Mouse (Mus musculus) midbrain, postnatal 0 days (tissue): ENCODE data around the gene Gps2. TPM values are rescaled to one million over a fixed set of nuclear protein-coding genes. Genes with fewer than 3 reads are reported as not detected.

Source experiments
- ATAC-seq: fragments of 200-750 bp; cut with Nextera tagmentation; 2 replicates; pipeline ENCODE4 v1.8.0; 2017; ENCODE audit warnings: moderate number of reproducible peaks, mild to moderate bottlenecking, moderate TSS enrichment, moderate library complexity; ENCODE audit not compliant: low FRiP score
- DNase-seq: peaks from one replicate; pipeline ENCODE4 v3.0.0-alpha.2; 2015; ENCODE audit warnings: low spot score
- H3K27ac ChIP-seq: fragments of 300-500 bp; sonication (generic); 2 replicates; pipeline ENCODE4 v1.5.1; 2014; ENCODE audit warnings: low read depth, mild to moderate bottlenecking, low read length, mixed read lengths
- H3K27me3 ChIP-seq: fragments of 300-500 bp; sonication (generic); 2 replicates; pipeline ENCODE4 v1.6.1; 2014; ENCODE audit warnings: low read length, control low read depth, mixed read lengths; ENCODE audit not compliant: insufficient read depth
- H3K36me3 ChIP-seq: fragments of 300-500 bp; sonication (generic); 2 replicates; pipeline ENCODE4 v1.6.1; 2014; ENCODE audit warnings: low read length, control low read depth, mixed read lengths; ENCODE audit not compliant: insufficient read depth
- H3K4me1 ChIP-seq: fragments of 300-500 bp; sonication (generic); 2 replicates; pipeline ENCODE4 v1.6.1; 2014; ENCODE audit warnings: mild to moderate bottlenecking, control low read depth, antibody characterized with exemption, low read length, mixed read lengths; ENCODE audit not compliant: insufficient read depth
- H3K4me2 ChIP-seq: fragments of 300-500 bp; sonication (generic); 2 replicates; pipeline ENCODE4 v1.6.1; 2014; ENCODE audit warnings: low read depth, mild to moderate bottlenecking, low read length, mixed read lengths; ENCODE audit not compliant: poor library complexity, severe bottlenecking
- H3K4me3 ChIP-seq: fragments of 300-500 bp; sonication (generic); 2 replicates; pipeline ENCODE4 v1.5.1; 2014; ENCODE audit warnings: low read depth, mild to moderate bottlenecking, low read length, moderate library complexity
- H3K9ac ChIP-seq: fragments of 300-500 bp; sonication (generic); replicated peaks from 2 replicates; pipeline ENCODE4 v1.6.1; 2014; ENCODE audit warnings: mild to moderate bottlenecking, low read length, moderate library complexity, mixed read lengths; ENCODE audit not compliant: poor library complexity, severe bottlenecking
- H3K9me3 ChIP-seq: fragments of 300-500 bp; sonication (generic); 2 replicates; pipeline ENCODE4 v1.6.1; 2016; ENCODE audit warnings: low read length, control low read depth
- CTCF ChIP-seq: IDR thresholded peaks from 2 replicates; pipeline ENCODE4 v1.5.1; 2016; ENCODE audit warnings: antibody characterized with exemption, mild to moderate bottlenecking
- WGBS: fragments of 180-500 bp; shearing (Covaris S2); extraction: QIAGEN DNeasy Blood & Tissue Kit; methylation state at CpG from one replicate; pipeline ENCODE4 v1.1.7; 2014; 5-methylcytosine and 5-hydroxymethylcytosine counted together
- polyA plus RNA-seq: library from polyadenylated mRNA; unstranded; fragments of >200 nt; fragmentation: Nextera tagmentation; extraction: Ambion mirVana; gene quantifications from 2 replicates; pipeline ENCODE4 v1.2.1, GENCODE M21; 2015
- total RNA-seq: library from RNA; depleted of rRNA; stranded (reverse); fragments of >200 nt; gene quantifications from 2 replicates; pipeline ENCODE4 v1.2.3, GENCODE M21; 2014

The Gps2 gene
- total and polyA plus RNA-seq, 2 experiments from 2014 or later, result 47.6 to 60.3 TPM

GRCm38 (mm10) chr11:69935137-69935879 lies 21.6 kb downstream of the Gps2 start, which contains the start of gene Ybx2:
Ybx2 (plus strand) TSS chr11:69935796.
- Histone ChIP-seq H3K9ac (peak within 1 kb of the TSS; percentile 67), H3K9me3 (no peaks in the 10 kb centered on the region), H3K4me3 (peak within 1 kb of the TSS; percentile 54), H3K27ac (no peak within 1 kb of the TSS), H3K27me3 (peaks cover 3% of the 10 kb centered on the region; the same call in 1 of the 2 replicates), H3K4me1 (no peaks in the 10 kb centered on the region), H3K36me3 (no peaks in the 10 kb centered on the region), H3K4me2 (peak within 1 kb of the TSS; percentile 99)
- peak; percentile 93 for ATAC-seq
- WGBS, result 2% methylated on average over 38 of the region's 62 CpGs
- peak; percentile 34; the same call in 1 of the 2 replicates for TF ChIP-seq CTCF
- peak; percentile 94 for DNase-seq

- Histone ChIP-seq H3K4me1 (no peaks in the 10 kb centered on the region), H3K36me3 (no peaks in the 10 kb centered on the region), H3K27ac (no peak overlapping the region), H3K9ac (peak overlapping the region; percentile 67), H3K27me3 (peaks cover 3% of the 10 kb centered on the region; the same call in 1 of the 2 replicates), H3K9me3 (no peaks in the 10 kb centered on the region), H3K4me2 (peak overlapping the region; percentile 99), H3K4me3 (peak overlapping the region; percentile 54)
- no peak for TF ChIP-seq CTCF
- WGBS, result 2% methylated on average over 29 of the region's 30 CpGs
- no peak for ATAC-seq
- no peak for DNase-seq
These were observed 22.5 kb downstream of the Gps2 start for GRCm38 (mm10) chr11:69936156-69936555.

DNA sequence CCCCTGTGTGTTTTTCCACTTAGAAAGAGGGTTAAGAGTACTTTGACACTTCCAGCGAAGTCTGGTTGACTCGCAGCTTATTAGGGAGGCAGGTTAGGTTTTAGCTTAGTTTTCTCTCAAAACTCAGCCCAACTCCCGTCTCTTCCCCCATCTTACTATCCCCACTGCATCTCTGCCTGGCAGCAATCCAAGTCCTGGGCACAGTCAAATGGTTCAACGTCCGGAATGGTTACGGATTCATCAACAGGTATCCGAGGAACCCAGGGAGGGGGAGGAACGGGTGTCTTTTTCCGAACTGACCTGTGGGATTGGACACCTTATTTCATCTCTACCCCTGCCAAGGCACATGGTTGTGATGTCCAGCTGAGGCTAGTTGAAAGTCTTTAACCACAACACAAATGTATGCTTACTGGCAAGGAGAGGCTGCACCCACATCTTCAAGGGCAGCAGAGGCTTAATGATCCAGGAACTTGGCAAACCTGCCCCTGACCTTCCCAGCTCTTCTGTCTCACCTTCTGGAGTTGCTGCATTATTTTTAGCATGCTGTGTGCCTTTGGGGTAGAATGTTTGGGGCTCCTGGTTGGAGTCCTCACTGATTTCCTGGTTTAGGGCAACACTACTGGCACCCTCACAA lies 23.1 kb downstream of the Gps2 start:
- WGBS, result 42% methylated on average over 9 of the region's 9 CpGs
- Histone ChIP-seq H3K4me2 (peak overlapping the region; percentile 99), H3K9me3 (no peaks in the 10 kb centered on the region), H3K27ac (no peak overlapping the region), H3K36me3 (no peaks in the 10 kb centered on the region), H3K27me3 (peaks cover 3% of the 10 kb centered on the region; the same call in 1 of the 2 replicates), H3K4me1 (no peaks in the 10 kb centered on the region), H3K9ac (no peak overlapping the region), H3K4me3 (peak overlapping the region; percentile 54)
- no peak for TF ChIP-seq CTCF
- ATAC-seq (no peak), DNase-seq (no peak)

GRCm38 (mm10) chr11:69937385-69937784 lies 23.7 kb downstream of the Gps2 start:
- Histone ChIP-seq H3K27me3 (peaks cover 3% of the 10 kb centered on the region; the same call in 1 of the 2 replicates), H3K27ac (no peak overlapping the region), H3K4me1 (no peaks in the 10 kb centered on the region), H3K4me2 (no peak overlapping the region), H3K9me3 (no peaks in the 10 kb centered on the region), H3K4me3 (no peak overlapping the region), H3K9ac (no peak overlapping the region), H3K36me3 (no peaks in the 10 kb centered on the region)
- ATAC-seq, result no peak
- WGBS, result 39% methylated on average over 4 of the region's 4 CpGs
- no peak for TF ChIP-seq CTCF
- DNase-seq, result no peak

GRCm38 (mm10) chr11:69937834-69938233 lies 24.1 kb downstream of the Gps2 start:
- H3K27me3 ChIP-seq, result peaks cover 3% of the 10 kb centered on the region; the same call in 1 of the 2 replicates
- H3K4me1 ChIP-seq, result no peaks in the 10 kb centered on the region
- no peak overlapping the region for H3K4me3 ChIP-seq
- no peak for TF ChIP-seq CTCF
- DNase-seq (no peak), ATAC-seq (no peak)
- 71% methylated on average over 5 of the region's 5 CpGs for WGBS
- H3K27ac ChIP-seq, result no peak overlapping the region
- no peaks in the 10 kb centered on the region for H3K9me3 ChIP-seq
- H3K9ac ChIP-seq, result no peak overlapping the region
- H3K4me2 ChIP-seq, result no peak overlapping the region
- H3K36me3 ChIP-seq, result no peaks in the 10 kb centered on the region
